Mouse (Mus musculus): ENCODE measurements at regions not wholly inside any gene's neighbourhood (a gene's known extent, or its start where the extent isn't known, plus 50 kb on each side); places are given as distances from the start of the nearest gene placed in this dataset.

- TF ChIP-seq NELFE (IDR thresholded peaks at IDR 0.05; ENCODE audit: low read depth, low read length) (no peak), EP300 (IDR thresholded peaks at IDR 0.05; ENCODE audit: low read depth in 1 of 2, low read length in 2 of 2) (no peak)
Measured at GRCm38 (mm10) chr14:106687361-106687760, 581.4 kb downstream of the Trim52 start.

All from MEL (cell line).